Mouse (Mus musculus) layer of hippocampus, postnatal 10 days (tissue): ENCODE measurements around the gene Washc1. TPM values are rescaled to one million over a fixed set of nuclear protein-coding genes. Genes with fewer than 3 reads are reported as not detected.
"Not testable (repeated sequence)": the region's sequence is repeated elsewhere in the genome, so short reads cannot be mapped to it uniquely, and the experiment has no call there.

Experiments used
- DNase-seq, 2 experiments: peaks; one replicate each; pipeline ENCODE4 v3.0.0; 2021; ENCODE audit warnings: low spot score in 2 of 2
- long read RNA-seq: library from polyadenylated mRNA; stranded (forward); transcript quantifications from one replicate; pipeline ENCODE4 v2.0.0, GENCODE M21; 2023
- total RNA-seq, 2 experiments: library from RNA; stranded (reverse); gene quantifications; 2 replicates each; pipeline ENCODE4 v1.2.3; 2021

The Washc1 gene
- total RNA-seq = 10 to 100 TPM; 48.4 to 52.9 TPM
- long read RNA-seq, transcript Washc1-201 (11 exons, 2,905 nt) = major isoform, 5 of 14 reads
- long read RNA-seq, partial matches to known transcripts = 4 of 14 reads
- long read RNA-seq, other reads (novel, unspliced or antisense) = 4 of 14 reads

- DNase-seq = peak; percentile 79 to 90
Observed at GRCm38 (mm10) chr17:66111402-66111959, at the start of gene Washc1. Washc1 (plus strand) TSS chr17:66111545.

GRCm38 (mm10) chr17:66065115-66065514, 46.2 kb upstream of the Washc1 start:
- DNase-seq = no peak

GRCm38 (mm10) chr17:66069036-66069435, 42.3 kb upstream of the Washc1 start:
- DNase-seq = not testable (repeated sequence)

GRCm38 (mm10) chr17:66073971-66074370, 37.4 kb upstream of the Washc1 start:
- DNase-seq = no peak

GRCm38 (mm10) chr17:66075827-66076173, 35.5 kb upstream of the Washc1 start:
- DNase-seq = no peak

- peak; percentile 47 to 60 for DNase-seq
Observed at GRCm38 (mm10) chr17:66076174-66076927, 35.0 kb upstream of the Washc1 start.

GRCm38 (mm10) chr17:66076934-66077333, 34.4 kb upstream of the Washc1 start, which contains the start of gene Ankrd12:
Ankrd12 (minus strand) TSS chr17:66077089.
- peak; percentile 95 to 96 for DNase-seq

GRCm38 (mm10) chr17:66077437-66077850, 33.9 kb upstream of the Washc1 start:
- no peak for DNase-seq

GRCm38 (mm10) chr17:66084486-66084885, 26.9 kb upstream of the Washc1 start:
- no peak for DNase-seq

GRCm38 (mm10) chr17:66085038-66085437, 26.3 kb upstream of the Washc1 start:
- DNase-seq = no peak

- no peak for DNase-seq
Observed at GRCm38 (mm10) chr17:66090251-66090650, 21.1 kb upstream of the Washc1 start.

GRCm38 (mm10) chr17:66091392-66091791, 20.0 kb upstream of the Washc1 start:
- DNase-seq = no peak

GRCm38 (mm10) chr17:66092065-66092464, 19.3 kb upstream of the Washc1 start:
- no peak for DNase-seq

- no peak for DNase-seq
Observed at GRCm38 (mm10) chr17:66092664-66093063, 18.7 kb upstream of the Washc1 start.

- no peak for DNase-seq
Observed at GRCm38 (mm10) chr17:66100566-66101379, 10.6 kb upstream of the Washc1 start.

GRCm38 (mm10) chr17:66101380-66102330, 9.7 kb upstream of the Washc1 start, which contains the start of gene Ndufv2:
Ndufv2 (minus strand) TSS chr17:66101559.
- peak; percentile 80 to 89 for DNase-seq

GRCm38 (mm10) chr17:66104076-66104475, 7.3 kb upstream of the Washc1 start:
- no peak for DNase-seq

GRCm38 (mm10) chr17:66106601-66107267, 4.6 kb upstream of the Washc1 start:
- DNase-seq = peak; percentile 59 to 66

- no peak for DNase-seq
Observed at GRCm38 (mm10) chr17:66107466-66107865, 3.9 kb upstream of the Washc1 start.

- no peak for DNase-seq
Observed at GRCm38 (mm10) chr17:66108198-66108597, 3.1 kb upstream of the Washc1 start.
